Mouse (Mus musculus) lung, embryonic 16.5 days (tissue): ENCODE measurements around the gene Jazf1. TPM values are rescaled to one million over a fixed set of nuclear protein-coding genes. Genes with fewer than 3 reads are reported as not detected.

Experiments used
- ATAC-seq: fragments of 200-750 bp; cut with Nextera tagmentation; 2 replicates; pipeline ENCODE4 v1.8.0; 2017; ENCODE audit warnings: low read depth, mild to moderate bottlenecking, moderate library complexity
- H3K27ac ChIP-seq: fragments of 300-500 bp; sonication (generic); 2 replicates; pipeline ENCODE4 v1.5.1; 2014; ENCODE audit warnings: mild to moderate bottlenecking, control low read depth, low read length
- H3K27me3 ChIP-seq: fragments of 300-500 bp; sonication (generic); 2 replicates; pipeline ENCODE4 v1.6.1; 2014; ENCODE audit warnings: low read depth, low read length, mixed read lengths; ENCODE audit not compliant: control insufficient read depth, insufficient read depth
- H3K36me3 ChIP-seq: fragments of 300-500 bp; sonication (generic); 2 replicates; pipeline ENCODE4 v1.6.1; 2014; ENCODE audit warnings: low read length; ENCODE audit not compliant: control insufficient read depth, insufficient read depth
- H3K4me1 ChIP-seq: fragments of 300-500 bp; sonication (generic); replicated peaks from 2 replicates; pipeline ENCODE4 v1.6.1; 2014; ENCODE audit warnings: low read length, mixed read lengths; ENCODE audit not compliant: control insufficient read depth, insufficient read depth
- H3K4me2 ChIP-seq: fragments of 300-500 bp; sonication (generic); 2 replicates; pipeline ENCODE4 v1.6.1; 2014; ENCODE audit warnings: low read depth, low read length, control low read depth
- H3K4me3 ChIP-seq: fragments of 300-500 bp; sonication (generic); 2 replicates; pipeline ENCODE4 v1.5.1; 2014; ENCODE audit warnings: mild to moderate bottlenecking, low read length, control low read depth
- H3K9ac ChIP-seq: fragments of 300-500 bp; sonication (generic); 2 replicates; pipeline ENCODE4 v1.6.1; 2014; ENCODE audit warnings: low read length, control low read depth
- H3K9me3 ChIP-seq: fragments of 300-500 bp; sonication (generic); 2 replicates; pipeline ENCODE4 v1.6.1; 2016; ENCODE audit warnings: low read length; ENCODE audit not compliant: control insufficient read depth
- WGBS: fragments of 180-500 bp; shearing (Covaris S2); extraction: QIAGEN DNeasy Blood & Tissue Kit; methylation state at CpG from one replicate; pipeline ENCODE4 v1.1.7; 2014; 5-methylcytosine and 5-hydroxymethylcytosine counted together
- polyA plus RNA-seq: library from polyadenylated mRNA; unstranded; fragments of >200 nt; fragmentation: Nextera tagmentation; extraction: Ambion mirVana; gene quantifications from 2 replicates; pipeline ENCODE4 v1.2.1, GENCODE M21; 2015

Gene Jazf1
- polyA plus RNA-seq, 1 experiment from 2014 or later, result 5.3 TPM

DNA sequence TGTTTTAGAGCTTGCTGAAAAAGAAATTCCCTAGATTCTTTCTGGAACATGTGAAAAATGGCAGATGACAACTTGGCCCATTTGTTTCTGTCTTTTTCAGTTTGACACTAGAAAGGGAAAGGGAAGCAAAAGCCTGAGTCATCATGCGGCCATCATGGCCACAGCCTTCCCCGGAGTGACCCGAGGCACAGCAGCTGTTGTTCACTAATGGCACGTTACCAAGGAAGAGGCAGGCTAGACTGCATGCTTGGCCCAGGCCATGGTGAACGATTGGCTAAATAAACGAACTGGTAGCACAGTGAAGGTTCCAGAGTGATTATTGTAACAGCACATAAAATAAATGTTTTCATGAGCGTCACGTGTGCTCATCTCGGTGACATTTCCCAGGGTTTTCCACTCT, 114.0 kb downstream of the Jazf1 start:
- Histone ChIP-seq H3K4me2 (no peak overlapping the region), H3K4me3 (no peak overlapping the region), H3K27ac (peak overlapping the region; percentile 67; the same call in 1 of the 2 replicates), H3K27me3 (no peaks in the 10 kb centered on the region), H3K9me3 (no peaks in the 10 kb centered on the region), H3K4me1 (peaks cover 6% of the 10 kb centered on the region; the same call in 1 of the 2 replicates), H3K9ac (no peak overlapping the region), H3K36me3 (no peaks in the 10 kb centered on the region)
- WGBS, result 47% methylated on average over 9 of the region's 9 CpGs
- ATAC-seq, result peak; percentile 91

DNA sequence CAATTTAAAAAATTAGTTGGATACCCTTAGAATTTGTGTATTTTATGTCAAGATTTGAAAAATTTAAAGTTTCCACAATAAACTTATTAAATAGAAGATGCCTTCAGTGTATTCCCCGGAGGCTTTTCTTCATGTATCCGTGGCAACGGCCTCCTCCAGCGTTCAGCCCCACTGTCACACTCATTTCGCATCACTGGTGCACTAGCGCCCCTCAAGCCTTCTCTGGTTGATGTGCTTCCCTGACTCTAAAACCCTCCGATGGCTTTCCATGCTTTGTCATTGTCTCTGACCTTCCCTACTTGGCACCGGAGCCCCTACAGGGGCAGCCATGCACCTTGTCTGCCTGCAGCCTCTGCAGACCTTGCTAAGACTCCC, 115.9 kb downstream of the Jazf1 start:
- H3K27me3 ChIP-seq, result no peaks in the 10 kb centered on the region
- no peak overlapping the region for H3K4me3 ChIP-seq
- 66% methylated on average over 8 of the region's 8 CpGs for WGBS
- H3K36me3 ChIP-seq, result no peaks in the 10 kb centered on the region
- H3K9me3 ChIP-seq, result no peaks in the 10 kb centered on the region
- ATAC-seq, result no peak
- peaks cover 6% of the 10 kb centered on the region; the same call in 1 of the 2 replicates for H3K4me1 ChIP-seq
- no peak overlapping the region for H3K4me2 ChIP-seq
- no peak overlapping the region for H3K27ac ChIP-seq
- H3K9ac ChIP-seq, result no peak overlapping the region

DNA sequence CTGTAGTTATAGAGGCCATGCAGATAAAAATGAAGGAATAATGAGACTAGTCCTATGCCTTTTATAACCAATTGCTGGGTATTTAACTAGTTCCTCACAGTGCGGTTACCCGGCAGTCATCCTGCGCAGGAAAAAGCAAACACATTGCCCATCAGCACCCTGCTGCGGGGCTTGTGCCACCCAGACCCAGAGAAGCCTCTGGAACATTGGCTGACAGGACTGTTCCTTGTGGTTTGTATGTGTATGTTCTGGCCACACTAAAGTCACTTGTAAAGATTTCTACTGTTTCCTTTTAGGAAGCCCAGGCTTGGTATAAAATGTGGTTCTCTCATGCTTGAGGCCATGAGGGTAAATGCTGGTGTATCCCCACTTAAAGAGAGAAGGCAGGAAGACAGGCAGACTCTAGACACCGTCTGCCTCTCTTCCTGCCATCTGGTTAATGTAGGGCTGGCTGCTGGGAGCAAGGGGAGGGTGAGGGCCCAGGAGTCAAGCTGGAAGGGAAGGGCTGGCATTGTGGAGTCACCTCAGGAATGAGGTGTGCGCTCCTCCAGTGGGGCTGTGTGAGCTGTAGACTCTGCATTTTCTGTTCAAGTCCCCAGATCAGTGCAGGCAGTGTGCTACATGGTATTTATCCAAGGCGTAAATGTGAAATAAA, 116.4 kb downstream of the Jazf1 start:
- Histone ChIP-seq H3K4me1 (peaks cover 6% of the 10 kb centered on the region; the same call in 1 of the 2 replicates), H3K4me2 (no peak overlapping the region), H3K27ac (no peak overlapping the region), H3K4me3 (no peak overlapping the region), H3K36me3 (no peaks in the 10 kb centered on the region), H3K9ac (no peak overlapping the region), H3K9me3 (no peaks in the 10 kb centered on the region), H3K27me3 (no peaks in the 10 kb centered on the region)
- ATAC-seq, result no peak
- 75% methylated on average over 7 of the region's 7 CpGs for WGBS

DNA sequence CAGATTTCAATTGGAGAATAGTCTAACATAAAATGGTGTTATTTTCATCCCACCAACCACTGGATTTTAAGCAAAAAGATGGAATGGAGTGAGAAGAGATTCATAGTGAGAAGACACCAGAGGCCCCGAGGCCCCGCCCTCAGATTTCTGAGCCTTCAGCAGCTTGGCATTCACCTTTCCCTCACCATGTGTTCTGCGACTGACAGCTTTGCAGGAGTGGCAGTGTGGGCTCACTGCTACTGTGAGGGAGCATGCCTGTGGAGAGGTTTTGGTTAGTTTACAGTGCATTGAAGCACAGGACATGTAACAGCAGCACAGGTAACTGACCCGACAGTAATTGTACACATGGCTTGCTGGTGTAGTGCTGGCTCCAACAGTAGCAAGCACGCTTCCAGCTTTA, 118.1 kb downstream of the Jazf1 start:
- ATAC-seq, result no peak
- peaks cover 6% of the 10 kb centered on the region; the same call in 1 of the 2 replicates for H3K4me1 ChIP-seq
- H3K9me3 ChIP-seq, result no peaks in the 10 kb centered on the region
- H3K27ac ChIP-seq, result no peak overlapping the region
- no peaks in the 10 kb centered on the region for H3K27me3 ChIP-seq
- no peak overlapping the region for H3K9ac ChIP-seq
- no peak overlapping the region for H3K4me2 ChIP-seq
- no peaks in the 10 kb centered on the region for H3K36me3 ChIP-seq
- H3K4me3 ChIP-seq, result no peak overlapping the region
- 67% methylated on average over 5 of the region's 5 CpGs for WGBS

DNA sequence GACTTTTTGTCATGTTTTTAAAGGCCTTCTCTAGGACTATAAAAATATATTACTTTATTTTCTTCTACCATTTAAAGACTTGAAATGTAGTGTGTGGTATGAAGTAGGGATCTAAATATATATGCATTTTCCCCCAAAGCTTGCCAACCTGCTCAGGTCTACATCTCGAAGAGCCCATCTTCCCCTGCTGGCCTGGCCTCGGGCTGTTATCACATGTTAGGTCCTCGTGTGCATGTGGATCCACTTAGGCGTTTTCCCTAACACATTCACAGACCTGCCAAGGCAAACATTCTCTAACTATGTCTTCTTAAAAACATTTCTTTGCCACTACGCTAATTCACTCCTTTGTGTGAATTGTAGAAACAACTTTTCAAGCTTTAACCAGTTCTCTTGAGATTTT, 125.9 kb downstream of the Jazf1 start:
- no peak for ATAC-seq
- Histone ChIP-seq H3K9ac (no peak overlapping the region), H3K27ac (no peak overlapping the region), H3K27me3 (no peaks in the 10 kb centered on the region), H3K9me3 (no peaks in the 10 kb centered on the region), H3K4me3 (no peak overlapping the region), H3K36me3 (no peaks in the 10 kb centered on the region), H3K4me2 (no peak overlapping the region), H3K4me1 (0 out of 2 replicates have a peak, but pooled peaks cover 2% of the 10 kb centered on the region)
- WGBS, result 57% methylated on average over 5 of the region's 5 CpGs

DNA sequence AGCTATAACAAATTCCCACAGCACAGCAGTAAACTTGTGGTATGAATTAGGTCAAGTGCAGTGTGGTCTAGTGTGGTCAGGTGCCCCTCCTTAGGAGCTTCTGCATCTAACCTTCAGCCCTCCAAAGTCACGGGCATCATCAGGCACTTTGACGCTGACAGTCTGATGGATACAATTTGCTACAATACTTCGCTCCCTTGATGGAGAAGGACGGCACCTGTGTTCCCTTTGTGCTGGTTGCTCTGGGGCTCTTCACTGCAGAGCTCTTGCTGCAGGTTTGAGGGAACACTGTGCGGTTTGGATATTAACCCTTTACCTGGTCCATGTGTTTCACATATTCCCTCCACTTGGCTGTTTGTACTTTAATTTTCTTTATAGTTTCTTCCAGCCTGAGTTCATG, 126.3 kb downstream of the Jazf1 start:
- Histone ChIP-seq H3K4me3 (no peak overlapping the region), H3K27me3 (no peaks in the 10 kb centered on the region), H3K9ac (no peak overlapping the region), H3K4me2 (no peak overlapping the region), H3K4me1 (0 out of 2 replicates have a peak, but pooled peaks cover 2% of the 10 kb centered on the region), H3K27ac (no peak overlapping the region), H3K9me3 (no peaks in the 10 kb centered on the region), H3K36me3 (no peaks in the 10 kb centered on the region)
- WGBS, result 68% methylated on average over 5 of the region's 5 CpGs
- no peak for ATAC-seq

DNA sequence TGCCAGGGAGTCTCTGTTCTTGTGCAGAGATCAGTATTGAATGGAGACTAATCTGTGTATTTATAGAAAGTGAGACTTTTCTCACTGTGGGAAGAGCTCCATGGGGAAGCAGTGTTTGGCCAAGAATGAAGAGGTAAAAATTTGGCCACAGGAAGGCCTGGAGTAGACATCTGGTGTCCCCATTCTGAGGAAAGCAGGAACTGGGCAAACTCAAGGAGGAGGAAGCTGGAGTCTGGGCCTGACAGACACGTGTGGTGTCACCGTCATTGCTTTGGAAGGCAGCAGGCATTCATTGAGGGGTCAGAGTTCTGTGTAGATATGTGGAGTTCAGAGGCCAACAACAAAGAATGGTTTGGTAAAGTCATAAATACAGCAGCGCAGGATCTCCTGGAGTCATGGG, 130.5 kb downstream of the Jazf1 start:
- H3K9me3 ChIP-seq, result no peaks in the 10 kb centered on the region
- ATAC-seq, result no peak
- H3K27ac ChIP-seq, result no peak overlapping the region
- no peaks in the 10 kb centered on the region for H3K36me3 ChIP-seq
- H3K27me3 ChIP-seq, result no peaks in the 10 kb centered on the region
- no peak overlapping the region for H3K4me2 ChIP-seq
- no peak overlapping the region for H3K9ac ChIP-seq
- H3K4me3 ChIP-seq, result no peak overlapping the region
- H3K4me1 ChIP-seq, result peaks cover 5% of the 10 kb centered on the region; the same call in 1 of the 2 replicates
- WGBS, result 61% methylated on average over 3 of the region's 3 CpGs

DNA sequence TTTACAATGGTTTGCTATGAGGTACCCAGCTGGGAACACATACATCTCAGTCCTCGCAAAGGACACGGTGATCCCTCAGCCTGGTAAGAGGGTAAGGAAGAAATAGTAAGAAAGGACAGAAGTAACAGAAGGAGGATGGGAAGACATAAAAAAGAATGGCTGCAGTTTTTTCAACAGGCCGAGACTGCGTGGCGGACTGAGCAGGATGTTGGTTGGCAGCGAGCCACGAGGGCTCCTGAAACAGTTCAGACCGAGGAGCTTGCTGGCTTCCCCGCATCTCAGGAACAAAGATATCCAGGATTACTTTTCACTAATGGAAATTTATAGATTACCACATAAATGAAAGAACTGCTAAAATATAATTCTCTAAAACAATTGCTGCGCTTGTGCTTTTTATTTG, 131.4 kb downstream of the Jazf1 start:
- no peak overlapping the region for H3K9ac ChIP-seq
- H3K27me3 ChIP-seq, result no peaks in the 10 kb centered on the region
- ATAC-seq, result peak; percentile 59; the same call in 1 of the 2 replicates
- no peaks in the 10 kb centered on the region for H3K9me3 ChIP-seq
- H3K36me3 ChIP-seq, result no peaks in the 10 kb centered on the region
- no peak overlapping the region for H3K4me2 ChIP-seq
- 32% methylated on average over 10 of the region's 10 CpGs for WGBS
- H3K4me3 ChIP-seq, result no peak overlapping the region
- no peak overlapping the region for H3K27ac ChIP-seq
- peaks cover 5% of the 10 kb centered on the region; the same call in 1 of the 2 replicates for H3K4me1 ChIP-seq

DNA sequence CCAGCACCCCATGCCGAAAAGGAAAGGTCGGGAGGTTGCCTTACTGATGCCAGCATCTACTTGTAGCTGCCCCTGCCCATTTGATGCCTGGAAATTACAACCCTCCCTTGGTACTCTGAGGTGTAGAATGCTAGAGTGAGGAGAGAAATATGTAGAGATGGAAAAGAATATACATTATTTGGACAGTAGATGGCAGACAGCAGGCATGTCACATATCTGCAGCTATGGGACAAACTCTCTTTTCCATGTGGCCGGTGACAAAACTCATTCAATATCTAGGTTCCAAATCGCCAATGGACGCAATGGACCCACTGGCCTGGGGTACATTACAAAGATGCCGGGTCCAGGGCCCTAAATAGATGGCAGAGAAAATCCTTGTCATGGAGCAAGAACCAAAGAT, 134.4 kb downstream of the Jazf1 start:
- H3K36me3 ChIP-seq, result no peaks in the 10 kb centered on the region
- H3K27me3 ChIP-seq, result no peaks in the 10 kb centered on the region
- H3K27ac ChIP-seq, result no peak overlapping the region
- H3K9ac ChIP-seq, result no peak overlapping the region
- H3K4me2 ChIP-seq, result no peak overlapping the region
- WGBS, result 79% methylated on average over 6 of the region's 6 CpGs
- H3K4me3 ChIP-seq, result no peak overlapping the region
- H3K9me3 ChIP-seq, result no peaks in the 10 kb centered on the region
- ATAC-seq, result no peak
- peaks cover 5% of the 10 kb centered on the region; the same call in 1 of the 2 replicates for H3K4me1 ChIP-seq
